Mouse (Mus musculus): ENCODE results near the gene Camta1. TPM values are rescaled to one million over a fixed set of nuclear protein-coding genes. Genes with fewer than 3 reads are reported as not detected.
A peak's percentile ranks its signal among the peaks of the same experiment; 100 is the strongest.

Gene Camta1
- polyA plus RNA-seq, 1 experiment from 2014 or later: 122 TPM

GRCm38 (mm10) chr4:151586074-151586473 lies 275.6 kb downstream of the Camta1 start:
- Histone ChIP-seq H3K27ac (no peak overlapping the region), H3K36me3 (replicated peaks) (no peaks in the 10 kb centered on the region), H3K27me3 (ENCODE audit: poor library complexity, severe bottlenecking) (no peaks in the 10 kb centered on the region), H3K9me3 (no peaks in the 10 kb centered on the region), H3K4me3 (no peak overlapping the region), H3K4me1 (peaks cover 13% of the 10 kb centered on the region)
- 35% methylated on average over 9 of the region's 9 CpGs for WGBS
- peak; percentile 31 for DNase-seq (ENCODE audit: extremely low spot score, low spot score)

GRCm38 (mm10) chr4:151577961-151578360 lies 283.7 kb downstream of the Camta1 start:
- H3K27ac ChIP-seq: no peak overlapping the region
- WGBS: 77% methylated on average over 3 of the region's 3 CpGs
- H3K4me1 ChIP-seq: peaks cover 17% of the 10 kb centered on the region
- no peak overlapping the region for H3K4me3 ChIP-seq
- H3K36me3 ChIP-seq (replicated peaks): no peaks in the 10 kb centered on the region
- no peak for DNase-seq (ENCODE audit: extremely low spot score, low spot score)
- H3K27me3 ChIP-seq (ENCODE audit: poor library complexity, severe bottlenecking): no peaks in the 10 kb centered on the region; the same call in 1 of the 2 replicates
- H3K9me3 ChIP-seq: no peaks in the 10 kb centered on the region

- WGBS: 81% methylated on average over 15 of the region's 15 CpGs
- peaks cover 25% of the 10 kb centered on the region for H3K4me1 ChIP-seq
- DNase-seq (ENCODE audit: extremely low spot score, low spot score): no peak
Observed at GRCm38 (mm10) chr4:151576291-151577108, 285.2 kb downstream of the Camta1 start.

GRCm38 (mm10) chr4:151572716-151573115 lies 289.0 kb downstream of the Camta1 start:
- H3K9me3 ChIP-seq: no peaks in the 10 kb centered on the region
- DNase-seq (ENCODE audit: extremely low spot score, low spot score): no peak
- peaks cover 17% of the 10 kb centered on the region; the same call in 1 of the 2 replicates for H3K27me3 ChIP-seq (ENCODE audit: poor library complexity, severe bottlenecking)
- H3K4me1 ChIP-seq: peaks cover 47% of the 10 kb centered on the region
- H3K4me3 ChIP-seq: no peak overlapping the region
- no peaks in the 10 kb centered on the region for H3K36me3 ChIP-seq (replicated peaks)
- no peak overlapping the region for H3K27ac ChIP-seq
- WGBS: 68% methylated on average over 5 of the region's 5 CpGs

More at GRCm38 (mm10) chr4:151576291-151577108, 285.2 kb downstream of the Camta1 start:
- Histone ChIP-seq H3K4me3 (no peak overlapping the region), H3K36me3 (replicated peaks) (no peaks in the 10 kb centered on the region), H3K9me3 (no peaks in the 10 kb centered on the region), H3K27me3 (ENCODE audit: poor library complexity, severe bottlenecking) (no peaks in the 10 kb centered on the region; the same call in 1 of the 2 replicates), H3K27ac (no peak overlapping the region)

GRCm38 (mm10) chr4:151569586-151569985 lies 292.1 kb downstream of the Camta1 start:
- Histone ChIP-seq H3K4me3 (no peak overlapping the region), H3K9me3 (no peaks in the 10 kb centered on the region), H3K27ac (no peak overlapping the region), H3K36me3 (replicated peaks) (no peaks in the 10 kb centered on the region), H3K27me3 (ENCODE audit: poor library complexity, severe bottlenecking) (peaks cover 27% of the 10 kb centered on the region; the same call in 1 of the 2 replicates), H3K4me1 (peaks cover 62% of the 10 kb centered on the region)
- WGBS: 78% methylated on average over 3 of the region's 3 CpGs
- DNase-seq (ENCODE audit: extremely low spot score, low spot score): no peak

- no peaks in the 10 kb centered on the region for H3K9me3 ChIP-seq
- 53% methylated on average over 7 of the region's 7 CpGs for WGBS
- peaks cover 27% of the 10 kb centered on the region; the same call in 1 of the 2 replicates for H3K27me3 ChIP-seq (ENCODE audit: poor library complexity, severe bottlenecking)
- no peaks in the 10 kb centered on the region for H3K36me3 ChIP-seq (replicated peaks)
- DNase-seq (ENCODE audit: extremely low spot score, low spot score): no peak
- H3K27ac ChIP-seq: peak overlapping the region; percentile 42; the same call in 1 of the 2 replicates
- H3K4me3 ChIP-seq: no peak overlapping the region
- H3K4me1 ChIP-seq: peaks cover 62% of the 10 kb centered on the region
Observed at GRCm38 (mm10) chr4:151568887-151569286, 292.8 kb downstream of the Camta1 start.

GRCm38 (mm10) chr4:151567105-151567504 lies 294.6 kb downstream of the Camta1 start:
- Histone ChIP-seq H3K4me3 (no peak overlapping the region), H3K4me1 (peaks cover 45% of the 10 kb centered on the region), H3K9me3 (no peaks in the 10 kb centered on the region), H3K27ac (no peak overlapping the region), H3K36me3 (replicated peaks) (no peaks in the 10 kb centered on the region), H3K27me3 (ENCODE audit: poor library complexity, severe bottlenecking) (peaks cover 27% of the 10 kb centered on the region; the same call in 1 of the 2 replicates)
- 82% methylated on average over 4 of the region's 4 CpGs for WGBS
- no peak for DNase-seq (ENCODE audit: extremely low spot score, low spot score)

- Histone ChIP-seq H3K4me3 (no peak overlapping the region), H3K27ac (0 out of 2 replicates have a peak overlapping the region, but pooled peaks have one; percentile 0), H3K9me3 (no peaks in the 10 kb centered on the region), H3K27me3 (ENCODE audit: poor library complexity, severe bottlenecking) (no peaks in the 10 kb centered on the region), H3K36me3 (replicated peaks) (no peaks in the 10 kb centered on the region), H3K4me1 (peaks cover 9% of the 10 kb centered on the region)
- no peak for DNase-seq (ENCODE audit: extremely low spot score, low spot score)
- 86% methylated on average over 9 of the region's 9 CpGs for WGBS
Observed at GRCm38 (mm10) chr4:151555505-151555904, 306.2 kb downstream of the Camta1 start.

GRCm38 (mm10) chr4:151549523-151549922 lies 312.2 kb downstream of the Camta1 start:
- no peak for DNase-seq (ENCODE audit: extremely low spot score, low spot score)
- Histone ChIP-seq H3K9me3 (no peaks in the 10 kb centered on the region), H3K4me1 (0 out of 2 replicates have a peak, but pooled peaks cover 6% of the 10 kb centered on the region), H3K4me3 (no peak overlapping the region), H3K27me3 (ENCODE audit: poor library complexity, severe bottlenecking) (no peaks in the 10 kb centered on the region), H3K36me3 (replicated peaks) (no peaks in the 10 kb centered on the region), H3K27ac (no peak overlapping the region)
- 81% methylated on average over 10 of the region's 10 CpGs for WGBS

- H3K36me3 ChIP-seq (replicated peaks): no peaks in the 10 kb centered on the region
- no peaks in the 10 kb centered on the region for H3K27me3 ChIP-seq (ENCODE audit: poor library complexity, severe bottlenecking)
- no peak overlapping the region for H3K27ac ChIP-seq
- H3K4me3 ChIP-seq: no peak overlapping the region
- no peak for DNase-seq (ENCODE audit: extremely low spot score, low spot score)
- WGBS: 94% methylated on average over 3 of the region's 3 CpGs
- peaks cover 12% of the 10 kb centered on the region; the same call in 1 of the 2 replicates for H3K4me1 ChIP-seq
- H3K9me3 ChIP-seq: no peaks in the 10 kb centered on the region
Observed at GRCm38 (mm10) chr4:151545452-151545851, 316.2 kb downstream of the Camta1 start.

- Histone ChIP-seq H3K27me3 (ENCODE audit: poor library complexity, severe bottlenecking) (no peaks in the 10 kb centered on the region), H3K4me3 (no peak overlapping the region), H3K9me3 (no peaks in the 10 kb centered on the region), H3K27ac (0 out of 2 replicates have a peak overlapping the region, but pooled peaks have one; percentile 21), H3K36me3 (replicated peaks) (no peaks in the 10 kb centered on the region), H3K4me1 (peaks cover 22% of the 10 kb centered on the region)
- no peak for DNase-seq (ENCODE audit: extremely low spot score, low spot score)
- WGBS: 68% methylated on average over 5 of the region's 5 CpGs
Observed at GRCm38 (mm10) chr4:151544191-151544590, 317.5 kb downstream of the Camta1 start.

GRCm38 (mm10) chr4:151540546-151540945 lies 321.1 kb downstream of the Camta1 start:
- 0 out of 2 replicates have a peak overlapping the region, but pooled peaks have one; percentile 15 for H3K27ac ChIP-seq
- 85% methylated on average over 6 of the region's 6 CpGs for WGBS
- H3K4me1 ChIP-seq: peaks cover 50% of the 10 kb centered on the region
- H3K36me3 ChIP-seq (replicated peaks): no peaks in the 10 kb centered on the region
- DNase-seq (ENCODE audit: extremely low spot score, low spot score): no peak
- no peaks in the 10 kb centered on the region for H3K27me3 ChIP-seq (ENCODE audit: poor library complexity, severe bottlenecking)
- H3K4me3 ChIP-seq: no peak overlapping the region
- no peaks in the 10 kb centered on the region for H3K9me3 ChIP-seq

- no peak for DNase-seq (ENCODE audit: extremely low spot score, low spot score)
- WGBS: 84% methylated on average over 5 of the region's 5 CpGs
- Histone ChIP-seq H3K27me3 (ENCODE audit: poor library complexity, severe bottlenecking) (no peaks in the 10 kb centered on the region), H3K36me3 (replicated peaks) (no peaks in the 10 kb centered on the region), H3K4me1 (peaks cover 51% of the 10 kb centered on the region), H3K9me3 (no peaks in the 10 kb centered on the region), H3K27ac (0 out of 2 replicates have a peak overlapping the region, but pooled peaks have one; percentile 60), H3K4me3 (no peak overlapping the region)
Observed at GRCm38 (mm10) chr4:151539881-151540280, 321.8 kb downstream of the Camta1 start.
